Mouse (Mus musculus) neural tube, embryonic 12.5 days (tissue): ENCODE data around the gene Gm21985. TPM values are rescaled to one million over a fixed set of nuclear protein-coding genes. Genes with fewer than 3 reads are reported as not detected.
"Not testable (repeated sequence)": the region's sequence is repeated elsewhere in the genome, so short reads cannot be mapped to it uniquely, and the experiment has no call there.

Experiments used
- ATAC-seq: fragments of 200-750 bp; cut with Nextera tagmentation; 2 replicates; pipeline ENCODE4 v1.8.0; 2017; ENCODE audit warnings: low read depth, mild to moderate bottlenecking, moderate TSS enrichment, moderate library complexity; ENCODE audit not compliant: low FRiP score
- H3K27ac ChIP-seq: fragments of 300-500 bp; sonication (generic); 2 replicates; pipeline ENCODE4 v1.5.1; 2016
- H3K27me3 ChIP-seq: fragments of 300-500 bp; sonication (generic); replicated peaks from 2 replicates; pipeline ENCODE4 v1.6.1; 2016; ENCODE audit warnings: mild to moderate bottlenecking
- H3K36me3 ChIP-seq: fragments of 300-500 bp; sonication (generic); 2 replicates; pipeline ENCODE4 v1.6.1; 2016; ENCODE audit warnings: mild to moderate bottlenecking
- H3K4me1 ChIP-seq: fragments of 300-500 bp; sonication (generic); 2 replicates; pipeline ENCODE4 v1.6.1; 2016
- H3K4me2 ChIP-seq: fragments of 300-500 bp; sonication (generic); replicated peaks from 2 replicates; pipeline ENCODE4 v1.6.1; 2016; ENCODE audit warnings: mild to moderate bottlenecking
- H3K4me3 ChIP-seq: fragments of 300-500 bp; sonication (generic); 2 replicates; pipeline ENCODE4 v1.5.1; 2016
- H3K9ac ChIP-seq: fragments of 300-500 bp; sonication (generic); 2 replicates; pipeline ENCODE4 v1.6.1; 2016; ENCODE audit warnings: mild to moderate bottlenecking
- H3K9me3 ChIP-seq: fragments of 300-500 bp; sonication (generic); 2 replicates; pipeline ENCODE4 v1.6.1; 2016; ENCODE audit warnings: mild to moderate bottlenecking
- WGBS: fragments of 180-500 bp; shearing (Covaris S2); methylation state at CpG from one replicate; pipeline ENCODE4 v1.1.7; 2016; 5-methylcytosine and 5-hydroxymethylcytosine counted together
- polyA plus RNA-seq: library from polyadenylated mRNA; unstranded; fragments of >200 nt; fragmentation: Nextera tagmentation; extraction: Ambion mirVana; gene quantifications from 2 replicates; pipeline ENCODE4 v1.2.1, GENCODE M21; 2016

The Gm21985 gene
- polyA plus RNA-seq, 1 experiment from 2014 or later, result not detected

- no peak for ATAC-seq
- Histone ChIP-seq H3K9me3 (no peaks in the 10 kb centered on the region), H3K36me3 (no peaks in the 10 kb centered on the region), H3K9ac (no peak overlapping the region), H3K27ac (no peak overlapping the region), H3K4me2 (peak overlapping the region; percentile 91), H3K27me3 (no peaks in the 10 kb centered on the region), H3K4me3 (no peak overlapping the region), H3K4me1 (peaks cover 18% of the 10 kb centered on the region)
- 87% methylated on average over 8 of the region's 8 CpGs for WGBS
Measured at GRCm38 (mm10) chr2:112267547-112268269, 1.6 kb downstream of the Gm21985 start.

- H3K9ac ChIP-seq, result no peak overlapping the region
- H3K4me1 ChIP-seq, result peaks cover 14% of the 10 kb centered on the region
- H3K27ac ChIP-seq, result no peak overlapping the region
- no peak overlapping the region for H3K4me2 ChIP-seq
- H3K27me3 ChIP-seq, result no peaks in the 10 kb centered on the region
- H3K9me3 ChIP-seq, result no peaks in the 10 kb centered on the region
- 90% methylated on average over 2 of the region's 2 CpGs for WGBS
- no peaks in the 10 kb centered on the region for H3K36me3 ChIP-seq
- no peak for ATAC-seq
- no peak overlapping the region for H3K4me3 ChIP-seq
Measured at GRCm38 (mm10) chr2:112270011-112270410, 3.9 kb downstream of the Gm21985 start.

GRCm38 (mm10) chr2:112272909-112273308 is 6.8 kb downstream of the Gm21985 start:
- Histone ChIP-seq H3K27me3 (no peaks in the 10 kb centered on the region), H3K4me1 (no peaks in the 10 kb centered on the region), H3K27ac (no peak overlapping the region), H3K9ac (no peak overlapping the region), H3K36me3 (no peaks in the 10 kb centered on the region), H3K4me2 (no peak overlapping the region), H3K4me3 (no peak overlapping the region), H3K9me3 (no peaks in the 10 kb centered on the region)
- ATAC-seq, result no peak
- WGBS, result 100% methylated on average over 2 of the region's 2 CpGs

GRCm38 (mm10) chr2:112273474-112273873 is 7.4 kb downstream of the Gm21985 start:
- no peaks in the 10 kb centered on the region for H3K27me3 ChIP-seq

GRCm38 (mm10) chr2:112276870-112277269 is 10.8 kb downstream of the Gm21985 start:
- no peaks in the 10 kb centered on the region for H3K36me3 ChIP-seq
- no peak overlapping the region for H3K4me2 ChIP-seq
- H3K27me3 ChIP-seq, result no peaks in the 10 kb centered on the region
- H3K27ac ChIP-seq, result no peak overlapping the region
- H3K4me1 ChIP-seq, result no peaks in the 10 kb centered on the region
- no peak overlapping the region for H3K9ac ChIP-seq
- ATAC-seq, result no peak
- WGBS, result 96% methylated on average over 3 of the region's 3 CpGs
- H3K9me3 ChIP-seq, result no peaks in the 10 kb centered on the region
- no peak overlapping the region for H3K4me3 ChIP-seq

More at GRCm38 (mm10) chr2:112273474-112273873, 7.4 kb downstream of the Gm21985 start:
- H3K4me3 ChIP-seq, result no peak overlapping the region
- H3K9me3 ChIP-seq, result no peaks in the 10 kb centered on the region
- 94% methylated on average over 6 of the region's 6 CpGs for WGBS
- H3K9ac ChIP-seq, result no peak overlapping the region
- no peak for ATAC-seq
- H3K4me2 ChIP-seq, result no peak overlapping the region
- H3K27ac ChIP-seq, result no peak overlapping the region
- H3K36me3 ChIP-seq, result no peaks in the 10 kb centered on the region
- H3K4me1 ChIP-seq, result no peaks in the 10 kb centered on the region

- no peak for ATAC-seq
- no peak overlapping the region for H3K4me3 ChIP-seq
- H3K27me3 ChIP-seq, result no peaks in the 10 kb centered on the region
- no peak overlapping the region for H3K9ac ChIP-seq
- H3K4me2 ChIP-seq, result no peak overlapping the region
- H3K36me3 ChIP-seq, result no peaks in the 10 kb centered on the region
- peaks cover 8% of the 10 kb centered on the region for H3K4me1 ChIP-seq
- H3K27ac ChIP-seq, result no peak overlapping the region
- no peaks in the 10 kb centered on the region for H3K9me3 ChIP-seq
- WGBS, result 74% methylated on average over 1 of the region's 1 CpGs
Measured at GRCm38 (mm10) chr2:112282846-112283245, 16.7 kb downstream of the Gm21985 start.

GRCm38 (mm10) chr2:112284363-112285030 is 18.4 kb downstream of the Gm21985 start:
- peak overlapping the region; percentile 41 for H3K4me3 ChIP-seq
- H3K4me1 ChIP-seq, result peaks cover 8% of the 10 kb centered on the region
- H3K4me2 ChIP-seq, result peak overlapping the region; percentile 83
- H3K36me3 ChIP-seq, result no peaks in the 10 kb centered on the region
- H3K27me3 ChIP-seq, result no peaks in the 10 kb centered on the region
- H3K9ac ChIP-seq, result peak overlapping the region; percentile 62
- H3K27ac ChIP-seq, result no peak overlapping the region
- peak; percentile 91 for ATAC-seq
- H3K9me3 ChIP-seq, result no peaks in the 10 kb centered on the region
- 2% methylated on average over 21 of the region's 21 CpGs for WGBS

GRCm38 (mm10) chr2:112285031-112285390 is 18.9 kb downstream of the Gm21985 start:
- WGBS, result 64% methylated on average over 6 of the region's 6 CpGs
- Histone ChIP-seq H3K4me2 (peak overlapping the region; percentile 83), H3K36me3 (no peaks in the 10 kb centered on the region), H3K27me3 (no peaks in the 10 kb centered on the region), H3K9me3 (no peaks in the 10 kb centered on the region), H3K4me1 (peaks cover 8% of the 10 kb centered on the region), H3K9ac (peak overlapping the region; percentile 62; the same call in 1 of the 2 replicates), H3K27ac (no peak overlapping the region), H3K4me3 (no peak overlapping the region)
- ATAC-seq, result no peak

- H3K27ac ChIP-seq, ATAC-seq, H3K4me3 ChIP-seq, H3K4me2 ChIP-seq, H3K27me3 ChIP-seq, H3K9me3 ChIP-seq, H3K36me3 ChIP-seq, H3K4me1 ChIP-seq, H3K9ac ChIP-seq: not testable (repeated sequence)
- 94% methylated on average over 1 of the region's 1 CpGs for WGBS
Measured at GRCm38 (mm10) chr2:112286062-112286461, 19.9 kb downstream of the Gm21985 start.

GRCm38 (mm10) chr2:112287059-112287458 is 20.9 kb downstream of the Gm21985 start:
- Histone ChIP-seq H3K27ac (no peak overlapping the region), H3K27me3 (no peaks in the 10 kb centered on the region), H3K4me1 (peaks cover 8% of the 10 kb centered on the region), H3K9me3 (no peaks in the 10 kb centered on the region), H3K4me2 (no peak overlapping the region), H3K4me3 (no peak overlapping the region), H3K36me3 (no peaks in the 10 kb centered on the region), H3K9ac (no peak overlapping the region)
- ATAC-seq, result no peak
- 83% methylated on average over 4 of the region's 4 CpGs for WGBS

- no peaks in the 10 kb centered on the region for H3K9me3 ChIP-seq
- ATAC-seq, result no peak
- H3K36me3 ChIP-seq, result no peaks in the 10 kb centered on the region
- H3K27me3 ChIP-seq, result no peaks in the 10 kb centered on the region
- WGBS, result 93% methylated on average over 3 of the region's 3 CpGs
- H3K4me3 ChIP-seq, result no peak overlapping the region
- H3K4me2 ChIP-seq, result no peak overlapping the region
- H3K4me1 ChIP-seq, result peaks cover 2% of the 10 kb centered on the region; the same call in 1 of the 2 replicates
- no peak overlapping the region for H3K27ac ChIP-seq
- H3K9ac ChIP-seq, result no peak overlapping the region
Measured at GRCm38 (mm10) chr2:112289507-112289906, 23.4 kb downstream of the Gm21985 start.

- no peak overlapping the region for H3K27ac ChIP-seq
- H3K4me2 ChIP-seq, result no peak overlapping the region
- H3K36me3 ChIP-seq, result no peaks in the 10 kb centered on the region
- ATAC-seq, result no peak
- H3K9ac ChIP-seq, result no peak overlapping the region
- no peaks in the 10 kb centered on the region for H3K4me1 ChIP-seq
- 89% methylated on average over 2 of the region's 2 CpGs for WGBS
- H3K4me3 ChIP-seq, result no peak overlapping the region
- H3K27me3 ChIP-seq, result no peaks in the 10 kb centered on the region
- H3K9me3 ChIP-seq, result no peaks in the 10 kb centered on the region
Measured at GRCm38 (mm10) chr2:112292823-112293222, 26.7 kb downstream of the Gm21985 start.

- Histone ChIP-seq H3K4me2 (no peak overlapping the region), H3K9ac (no peak overlapping the region), H3K4me1 (no peaks in the 10 kb centered on the region), H3K27ac (no peak overlapping the region), H3K36me3 (no peaks in the 10 kb centered on the region), H3K9me3 (no peaks in the 10 kb centered on the region), H3K4me3 (no peak overlapping the region), H3K27me3 (no peaks in the 10 kb centered on the region)
- WGBS, result 84% methylated on average over 3 of the region's 3 CpGs
- no peak for ATAC-seq
Measured at GRCm38 (mm10) chr2:112296211-112296610, 30.1 kb downstream of the Gm21985 start.
